Mouse (Mus musculus) left cerebral cortex, adult 2 months (tissue): ENCODE results near the gene Gpr25. TPM values are rescaled to one million over a fixed set of nuclear protein-coding genes. Genes with fewer than 3 reads are reported as not detected.

Experiments
- DNase-seq, 2 experiments: peaks; one replicate each; pipeline ENCODE4 v3.0.0; 2021 to 2022; ENCODE audit warnings: low spot score in 2 of 2, mixed read lengths in 1 of 2; ENCODE audit errors: extremely low spot score in 1 of 2
- H3K27ac ChIP-seq: fragments of 200-600 bp; 2 replicates; pipeline ENCODE4 v1.8.1; 2022
- H3K4me3 ChIP-seq: fragments of 200-600 bp; 2 replicates; pipeline ENCODE4 v1.8.1; 2022
- CTCF ChIP-seq: fragments of 200-600 bp; IDR thresholded peaks from 2 replicates; pipeline ENCODE4 v1.8.1; 2022; ENCODE audit warnings: antibody characterized with exemption, mild to moderate bottlenecking, moderate library complexity
- intact Hi-C: fragments of 180-260 bp; cut with DNase I; formaldehyde crosslinking; loops from one replicate; pipeline ENCODE4 v1.15.1; 2025
- total RNA-seq, 2 experiments: library from RNA; stranded (reverse); gene quantifications; 2 replicates each; pipeline ENCODE4 v1.2.3; 2021

Gpr25 gene
- total RNA-seq, 2 experiments from 2014 or later = 5.6 to 6.3 TPM

DNA sequence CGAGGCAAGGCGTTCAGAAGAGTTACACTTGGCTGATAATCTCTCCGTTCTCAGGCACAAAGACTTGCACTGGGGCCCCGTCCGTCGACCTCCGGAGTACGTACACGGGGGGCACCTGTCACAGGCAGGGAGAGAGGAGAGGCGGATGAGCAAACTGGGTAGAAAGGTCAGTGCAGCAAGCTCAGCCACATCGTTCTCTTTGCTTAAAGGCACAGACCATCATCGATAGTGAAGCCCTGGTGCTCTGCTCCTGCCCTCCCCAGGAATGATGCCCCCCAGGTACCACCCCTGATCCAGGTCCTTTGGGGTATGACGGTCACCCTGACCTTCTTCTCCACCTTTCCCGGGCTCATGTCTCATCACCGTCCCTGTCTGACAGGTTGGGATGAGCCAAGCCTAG is 46.4 kb downstream of the Gpr25 start:
- no peak for DNase-seq
- no peak overlapping the region for H3K27ac ChIP-seq
- H3K4me3 ChIP-seq = no peak overlapping the region
- TF ChIP-seq CTCF = no peak
- intact Hi-C loops = loop anchor here (5.0 to 10.0 kb wide), 2 partner anchors 97 to 250 kb away; no protein-coding TSS in a partner anchor

DNA sequence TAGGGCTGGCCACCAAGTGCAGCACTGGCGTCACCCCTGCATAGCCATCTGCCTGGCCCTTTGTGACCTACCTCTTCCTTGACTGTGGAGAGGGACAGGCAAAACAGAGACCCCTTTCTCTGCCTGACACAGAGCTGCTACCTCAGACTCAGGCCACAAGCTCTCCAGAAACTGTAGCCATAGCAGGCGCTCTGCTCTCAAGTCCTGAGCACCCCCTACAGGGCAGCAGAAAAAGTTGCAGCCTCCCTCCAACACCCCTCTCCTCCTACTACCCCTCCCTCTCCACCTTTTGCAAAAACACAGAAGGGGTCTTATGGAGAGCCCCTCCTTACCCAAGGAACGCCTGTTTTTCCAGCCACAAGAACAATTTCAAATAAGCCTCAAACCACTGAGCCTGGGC is 47.9 kb downstream of the Gpr25 start, which contains the start of gene Mroh3:
Mroh3 (minus strand) TSS at position 26 of the 400 bp plus-strand sequence.
- Histone ChIP-seq H3K27ac (no peak within 1 kb of the TSS), H3K4me3 (no peak within 1 kb of the TSS)
- DNase-seq = peak in 1 of 2 experiments; percentile 40
- intact Hi-C loops = loop anchor here (1.0 to 10.0 kb wide), 5 partner anchors 43 to 248 kb away; partner anchors contain the start of gene Ascl5
- TF ChIP-seq CTCF = peak; percentile 70

Other genes with a start within 250 kb of the Gpr25 start
- gene Ascl5, start 210.1 kb downstream of the Gpr25 start, total RNA-seq = 1 to 10 TPM; 1.8 to 2.0 TPM
- gene Cacna1s, start 208.1 kb downstream of the Gpr25 start, total RNA-seq = 1 to 10 TPM; 1.3 to 1.8 TPM
- 10 to 100 TPM; 67.3 to 74.2 TPM for gene Kif21b, start 129.5 kb downstream of the Gpr25 start, total RNA-seq
- 1 to 10 TPM; 1.2 to 1.8 TPM for gene Mroh3, start 48.0 kb downstream of the Gpr25 start, total RNA-seq
- gene Inava, start 26.6 kb downstream of the Gpr25 start, total RNA-seq = 1 to 10 TPM; 2.2 to 3.0 TPM
- gene Camsap2, start 85.2 kb upstream of the Gpr25 start, total RNA-seq = 100 to 1,000 TPM; 137 to 142 TPM
- 10 to 100 TPM in 1 of 2 experiments, 1 to 10 TPM in 1; 8.9 to 11.7 TPM for gene Ddx59, start 154.4 kb upstream of the Gpr25 start, total RNA-seq
- gene Kif14, start 205.5 kb upstream of the Gpr25 start, total RNA-seq = under 1 TPM; 0.14 to 0.23 TPM